Mouse (Mus musculus): Measurements from ENCODE around the gene Slc25a18.

- TF ChIP-seq CTCF (IDR thresholded peaks at IDR 0.05; ENCODE audit: control insufficient read depth, insufficient read depth, insufficient read length) = no peak
- TF ChIP-seq MYOG (IDR thresholded peaks at IDR 0.05; ENCODE audit: control insufficient read depth, extremely low read depth, insufficient read length) = no peak
- no peak for TF ChIP-seq MYOD1 (IDR thresholded peaks at IDR 0.05; ENCODE audit: control insufficient read depth, insufficient read length, low read depth)
- no peak for TF ChIP-seq CEBPB (IDR thresholded peaks at IDR 0.05; ENCODE audit: low read depth)
- TF ChIP-seq MAX (IDR thresholded peaks at IDR 0.05) = no peak
- peak; percentile 52 for TF ChIP-seq USF1 (IDR thresholded peaks at IDR 0.05; ENCODE audit: low read depth)
Measured at GRCm38 (mm10) chr6:120822307-120822928, 49.0 kb downstream of the Slc25a18 start, which contains the start of gene Atp6v1e1.

Measured in C2C12 (cell line).